Comparison of ENCODE assay signal across 15 mouse cellular contexts in the genomic region with DNA sequence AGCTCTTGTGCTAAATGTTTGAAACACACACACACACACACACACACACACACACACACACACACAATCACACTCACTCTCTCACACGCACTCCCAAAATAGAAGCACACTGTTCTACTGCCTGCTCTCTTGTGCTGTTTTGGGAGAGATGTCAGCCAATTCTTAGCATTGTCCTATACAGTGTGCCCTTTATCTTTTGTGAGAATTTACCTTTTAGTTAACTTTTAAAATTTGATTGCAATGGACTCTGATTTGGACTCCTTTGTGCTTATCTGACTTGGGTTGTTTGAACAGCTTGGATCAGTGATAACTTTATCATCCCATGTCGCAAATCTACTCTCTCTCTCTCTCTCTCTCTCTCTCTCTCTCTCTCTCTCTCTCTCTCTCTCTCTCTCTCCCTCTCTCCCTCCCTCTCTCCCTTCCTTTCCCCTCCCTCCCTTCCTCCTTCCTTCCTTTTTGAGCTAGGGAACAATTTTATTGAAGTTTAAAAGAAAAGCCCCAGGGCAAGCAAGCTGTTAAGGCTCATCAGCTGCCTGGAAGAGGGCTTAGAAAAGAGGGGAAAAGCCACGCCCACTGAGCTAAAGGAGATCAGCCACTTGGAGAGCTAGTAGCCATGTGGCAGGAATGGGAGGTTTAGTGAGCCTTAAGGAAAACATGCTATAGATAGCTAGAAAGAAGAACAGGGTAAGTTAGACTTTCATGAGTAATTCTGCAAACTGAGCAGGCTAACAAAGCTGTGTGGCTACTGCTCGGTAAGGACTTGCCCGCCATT.
DNase-seq lines count a peak whose midpoint lies in the region; ATAC-seq and TF ChIP-seq lines count a peak whose summit lies in the region.
"Had no signal": no experiment of that assay in that cellular context is flagged by ENCODE, and none has a peak within 500 bp of the region (broad histone marks: within the 10 kb centered on the region; RNA-seq: fewer than 3 reads in every experiment).

No protein-coding gene starts in this region.

- no peak overlapping the region for H3K9ac ChIP-seq in heart, postnatal 0 days (replicated peaks; ENCODE audit: low read depth, low read length)
- H3K9ac ChIP-seq in heart, embryonic 11.5 days (ENCODE audit: low read depth, low read length) = no peak overlapping the region
- no peak overlapping the region for H3K9ac ChIP-seq in intestine, embryonic 15.5 days
- H3K9ac ChIP-seq: embryonic facial prominence, embryonic 12.5 days; kidney, embryonic 15.5 days; liver, embryonic 15.5 days had no signal

- 0 out of 2 replicates have a peak, but pooled peaks cover 5% of the 10 kb centered on the region for H3K9me3 ChIP-seq in heart, postnatal 0 days (replicated peaks; ENCODE audit: control insufficient read depth, low read length)
- no peaks in the 10 kb centered on the region for H3K9me3 ChIP-seq in heart, embryonic 11.5 days (replicated peaks; ENCODE audit: control insufficient read depth, low read length)
- no peaks in the 10 kb centered on the region for H3K9me3 ChIP-seq in intestine, embryonic 15.5 days
- H3K9me3 ChIP-seq: embryonic facial prominence, embryonic 12.5 days; kidney, embryonic 15.5 days; liver, embryonic 15.5 days had no signal

- no peaks in the 10 kb centered on the region for H3K36me3 ChIP-seq in heart, postnatal 0 days (replicated peaks; ENCODE audit: control insufficient read depth, insufficient read depth, low read length)
- no peaks in the 10 kb centered on the region for H3K36me3 ChIP-seq in heart, embryonic 11.5 days (ENCODE audit: control insufficient read depth, insufficient read depth, low read length)
- H3K36me3 ChIP-seq in intestine, embryonic 15.5 days = no peaks in the 10 kb centered on the region
- H3K36me3 ChIP-seq: embryonic facial prominence, embryonic 12.5 days; kidney, embryonic 15.5 days; liver, embryonic 15.5 days had no signal

- H3K27me3 ChIP-seq in heart, postnatal 0 days (ENCODE audit: control insufficient read depth, insufficient read depth, low read length) = no peaks in the 10 kb centered on the region
- H3K27me3 ChIP-seq in heart, embryonic 11.5 days (ENCODE audit: control insufficient read depth, insufficient read depth, low read length) = no peaks in the 10 kb centered on the region
- H3K27me3 ChIP-seq in intestine, embryonic 15.5 days (replicated peaks) = no peaks in the 10 kb centered on the region
- H3K27me3 ChIP-seq: embryonic facial prominence, embryonic 12.5 days; kidney, embryonic 15.5 days; liver, embryonic 15.5 days had no signal

- no peak overlapping the region for H3K4me2 ChIP-seq in heart, postnatal 0 days (ENCODE audit: low read depth, low read length)
- no peak overlapping the region for H3K4me2 ChIP-seq in heart, embryonic 11.5 days
- H3K4me2 ChIP-seq in intestine, embryonic 15.5 days (replicated peaks) = no peak overlapping the region
- H3K4me2 ChIP-seq: embryonic facial prominence, embryonic 12.5 days; kidney, embryonic 15.5 days; liver, embryonic 15.5 days had no signal

- H3K27ac ChIP-seq in heart, postnatal 0 days (ENCODE audit: low read depth) = no peak overlapping the region
- H3K27ac ChIP-seq in heart, embryonic 11.5 days (ENCODE audit: low read depth, low read length) = no peak overlapping the region
- H3K27ac ChIP-seq in intestine, embryonic 15.5 days = no peak overlapping the region
- H3K27ac ChIP-seq: embryonic facial prominence, embryonic 12.5 days; kidney, embryonic 15.5 days; liver, embryonic 15.5 days; macrophage had no signal

- 44% methylated on average over 5 of the region's 5 CpGs for WGBS in heart, postnatal 0 days
- WGBS in heart, embryonic 11.5 days (ENCODE audit: insufficient replicate concordance) = 41% methylated on average over 5 of the region's 5 CpGs
- 54% methylated on average over 5 of the region's 5 CpGs for WGBS in intestine, embryonic 15.5 days

- DNase-seq in heart, postnatal 0 days (ENCODE audit: low spot score) = peak; percentile 16
- DNase-seq in 3T3-L1 (ENCODE audit: low read depth, low spot score) (peak; percentile 8), NIH3T3 (ENCODE audit: low read depth) (peak; percentile 4)
- DNase-seq in spleen, adult 18-20 months = no peak
- no peak for DNase-seq in right cerebral cortex, postnatal 36 days (ENCODE audit: low spot score in 2 of 2)
- no peak for DNase-seq in layer of hippocampus, postnatal 25 days (ENCODE audit: extremely low spot score in 1 of 2, low spot score in 1 of 2)
- DNase-seq: adrenal gland, adult 2 months; cerebellum, adult 8-10 months had no signal

- TF ChIP-seq CTCF in heart, postnatal 0 days (IDR thresholded peaks at IDR 0.05; ENCODE audit: low read depth) = no peak

- TF ChIP-seq EP300 in heart, postnatal 0 days (IDR thresholded peaks at IDR 0.05; ENCODE audit: low read depth) = no peak

- peaks cover 5% of the 10 kb centered on the region; the same call in 1 of the 2 replicates for H3K4me1 ChIP-seq in heart, postnatal 0 days (ENCODE audit: control insufficient read depth, insufficient read depth)
- no peaks in the 10 kb centered on the region for H3K4me1 ChIP-seq in heart, embryonic 11.5 days (ENCODE audit: control insufficient read depth, insufficient read depth, low read length)
- H3K4me1 ChIP-seq in intestine, embryonic 15.5 days (replicated peaks) = no peaks in the 10 kb centered on the region
- H3K4me1 ChIP-seq: liver, embryonic 15.5 days had no signal

- H3K4me3 ChIP-seq in heart, postnatal 0 days (ENCODE audit: low read depth, low read length) = no peak overlapping the region
- no peak overlapping the region for H3K4me3 ChIP-seq in heart, embryonic 11.5 days (ENCODE audit: low read depth, low read length)
- H3K4me3 ChIP-seq in intestine, embryonic 15.5 days (replicated peaks) = no peak overlapping the region
- H3K4me3 ChIP-seq: embryonic facial prominence, embryonic 12.5 days; kidney, embryonic 15.5 days; liver, embryonic 15.5 days had no signal

- peak; percentile 69; the same call in 1 of the 2 replicates for ATAC-seq in heart, postnatal 0 days (ENCODE audit: insufficient read depth, low read depth)
- ATAC-seq in heart, embryonic 11.5 days (replicated peaks; ENCODE audit: insufficient number of reproducible peaks, low FRiP score, low TSS enrichment) = no peak
- ATAC-seq in intestine, embryonic 15.5 days = peak; percentile 71
- ATAC-seq: hindbrain, embryonic 16.5 days had no signal

Comparison
In these comparisons a context has a peak if more than half of its experiments do, and no peak if none do; other contexts are left out.
1. DNase-seq: peak in heart, postnatal 0 days (single experiment), 3T3-L1 (single experiment) and NIH3T3 (single experiment); none in spleen, adult 18-20 months (0 of 2), right cerebral cortex, postnatal 36 days (0 of 2) and layer of hippocampus, postnatal 25 days (0 of 2).